Mouse (Mus musculus): ENCODE measurements around the gene Klhl32.

- TF ChIP-seq CTCF (IDR thresholded peaks at IDR 0.05; ENCODE audit: low read depth, low read length) (no peak), POLR2A (IDR thresholded peaks at IDR 0.05; ENCODE audit: borderline replicate concordance, low read depth, low read length) (no peak)
These were observed 49.0 kb downstream of the Klhl32 start for GRCm38 (mm10) chr4:24801881-24802280.
